Mouse (Mus musculus): ENCODE data around the gene Egln2.

The Egln2 gene

DNA sequence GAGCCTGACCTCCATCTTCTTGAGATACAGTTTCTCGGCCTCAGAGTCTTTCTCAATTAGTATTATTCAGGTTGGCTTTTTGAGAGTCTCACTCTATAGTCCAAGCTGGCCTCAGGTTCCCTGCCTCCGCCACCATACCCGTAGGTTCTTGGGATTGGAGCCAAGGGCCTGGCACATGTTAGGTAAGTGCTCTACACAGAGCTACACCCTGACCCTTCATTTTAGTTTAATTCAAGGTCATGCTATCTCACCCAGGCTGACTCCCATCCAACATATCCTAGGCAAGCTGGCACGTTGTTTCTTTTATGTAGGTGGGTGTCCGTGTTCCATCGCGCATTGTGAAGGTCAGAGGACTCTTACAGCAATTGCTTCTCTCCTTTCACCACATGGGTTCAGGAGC lies 8.3 kb upstream of the Egln2 start:
- no peak for DNase-seq

GRCm38 (mm10) chr7:27174496-27174895 lies 7.9 kb upstream of the Egln2 start:
- no peak for DNase-seq

DNA sequence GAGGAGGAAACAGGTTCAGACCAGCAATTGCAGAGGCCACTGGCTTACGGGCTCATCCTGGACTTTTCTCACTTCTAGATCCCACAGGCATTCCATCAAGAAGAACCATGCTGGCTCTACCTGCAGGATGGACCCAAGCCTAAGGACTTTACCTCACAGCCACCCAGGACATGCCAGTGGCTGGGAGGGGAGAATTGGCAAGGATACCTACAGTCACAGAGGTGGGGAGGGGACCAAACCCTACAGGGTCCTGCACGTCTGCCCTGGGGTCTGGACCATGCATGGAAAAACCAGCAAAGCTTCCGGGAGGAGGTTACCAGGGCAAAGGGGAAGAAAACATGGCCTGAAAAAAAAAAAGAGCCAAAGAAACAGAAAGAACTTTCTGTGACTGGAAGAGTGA lies 4.4 kb upstream of the Egln2 start:
- no peak for DNase-seq

DNA sequence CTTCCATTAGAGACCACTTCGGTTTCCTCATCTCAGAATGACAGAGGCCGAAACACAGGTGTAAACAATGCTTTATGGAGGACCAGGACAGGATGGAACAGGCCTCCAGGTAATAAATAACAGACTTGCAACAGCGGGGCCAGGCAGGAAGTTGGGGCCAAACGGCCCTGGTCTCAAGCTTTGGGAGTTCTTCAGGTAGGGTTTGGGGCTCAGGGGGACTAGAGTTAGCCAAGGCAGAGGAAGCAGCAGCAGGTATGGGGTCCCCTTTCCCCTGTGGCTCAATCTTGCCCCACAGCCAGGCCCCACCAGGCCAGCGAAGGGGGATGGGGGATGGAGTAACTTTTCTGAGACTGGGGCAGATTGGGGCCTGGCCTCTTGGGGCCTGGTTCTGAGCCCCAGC lies 1.8 kb upstream of the Egln2 start:
- DNase-seq, result no peak

DNA sequence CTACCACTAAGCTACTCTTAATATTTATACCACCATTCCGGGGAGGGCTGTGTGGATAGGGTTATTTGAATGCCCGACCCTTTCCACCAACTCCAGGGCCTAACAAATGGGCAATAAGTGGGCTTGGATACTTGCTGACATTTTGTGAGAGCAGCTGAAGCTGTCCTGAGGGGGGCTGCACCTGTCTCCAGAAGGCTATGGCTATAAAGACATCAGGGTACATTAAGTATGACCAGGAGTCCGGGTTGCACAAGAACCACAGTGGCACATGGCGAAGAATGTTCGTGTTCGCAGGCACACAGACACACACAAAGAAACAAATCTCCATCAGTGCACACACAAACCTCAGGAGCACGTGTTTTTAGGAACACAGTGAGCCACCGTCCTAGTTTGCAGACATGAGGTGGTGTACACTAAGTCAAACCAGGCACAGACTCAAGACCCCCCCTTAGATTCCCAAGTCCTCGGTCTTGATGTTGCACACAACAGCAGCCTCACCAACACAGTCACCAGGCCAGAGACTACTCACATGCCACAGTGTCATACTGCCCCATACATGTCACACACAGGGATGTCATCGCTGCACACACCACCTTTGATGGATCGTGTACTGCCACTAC lies 983 bp upstream of the Egln2 start:
- DNase-seq, result no peak

- peak; percentile 93 for DNase-seq
These were observed 381 bp downstream of the Egln2 start for GRCm38 (mm10) chr7:27166229-27166613.

GRCm38 (mm10) chr7:27165696-27166095 lies 906 bp downstream of the Egln2 start:
- DNase-seq, result no peak

- peak; percentile 50 for DNase-seq
These were observed 1.5 kb downstream of the Egln2 start for GRCm38 (mm10) chr7:27165007-27165655.

- DNase-seq, result no peak
These were observed 2.3 kb downstream of the Egln2 start for GRCm38 (mm10) chr7:27164112-27164947.

GRCm38 (mm10) chr7:27163450-27163805 lies 3.2 kb downstream of the Egln2 start:
- DNase-seq, result no peak

- no peak for DNase-seq
These were observed 3.7 kb downstream of the Egln2 start for GRCm38 (mm10) chr7:27162780-27163449.

DNA sequence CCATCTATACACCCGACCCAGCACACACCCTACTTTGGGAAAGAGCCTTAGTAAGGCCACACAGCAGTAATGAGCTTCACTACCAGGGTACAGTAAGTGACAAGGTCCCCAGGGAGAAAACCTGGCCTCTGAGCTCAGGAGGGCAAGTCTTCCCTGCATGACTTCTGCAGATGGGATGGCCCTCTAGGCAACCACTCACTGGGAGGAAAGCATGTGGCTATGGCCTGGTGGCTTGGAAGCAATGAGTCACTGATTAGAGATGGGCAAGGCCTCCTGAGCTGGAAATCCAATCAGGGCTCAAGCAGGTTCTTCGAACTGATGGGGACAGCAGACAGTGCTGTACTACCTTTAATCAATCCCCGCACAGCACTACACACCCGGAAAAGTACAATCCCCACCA lies 4.9 kb downstream of the Egln2 start:
- DNase-seq, result no peak

DNA sequence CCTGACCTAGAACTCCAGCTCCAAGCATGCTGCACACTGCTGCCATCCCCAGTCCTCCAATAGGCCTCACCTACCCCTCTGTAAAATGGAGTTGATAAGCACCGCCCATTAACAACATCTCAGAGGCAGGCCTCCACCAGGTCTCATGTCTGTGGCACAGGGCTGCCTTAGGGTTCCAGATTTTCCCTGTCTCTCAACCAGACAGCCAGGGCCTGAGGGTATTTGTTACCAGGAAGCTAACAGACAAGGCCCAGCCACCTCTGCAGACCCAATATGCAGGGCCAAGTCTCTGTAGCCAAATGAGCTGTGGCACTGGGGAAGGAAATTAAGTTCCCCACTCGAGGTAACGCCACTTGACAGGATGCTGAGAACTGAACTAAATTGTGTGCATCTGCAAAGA lies 5.7 kb downstream of the Egln2 start:
- DNase-seq, result no peak

GRCm38 (mm10) chr7:27159882-27160281 lies 6.7 kb downstream of the Egln2 start:
- peak; percentile 94 for DNase-seq

DNA sequence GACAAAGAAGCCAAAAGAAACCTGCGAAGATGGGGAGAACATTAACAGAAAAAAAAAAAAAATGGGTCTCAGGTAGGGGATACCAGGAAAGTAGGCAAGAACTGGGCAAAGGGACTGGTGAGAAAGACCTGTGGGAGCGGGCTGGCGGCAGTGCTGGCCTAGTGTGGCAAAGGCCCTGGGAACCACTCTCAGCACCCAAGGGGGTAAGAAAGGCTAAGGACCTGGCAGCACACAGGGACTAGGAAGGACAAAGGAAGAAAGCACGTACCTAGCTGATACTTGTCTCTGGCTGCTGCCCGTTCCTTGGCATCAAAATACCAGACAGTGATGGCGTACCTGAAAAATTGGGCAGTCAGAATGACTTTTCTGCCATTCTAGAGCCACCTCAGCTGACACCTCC lies 7.3 kb downstream of the Egln2 start:
- no peak for DNase-seq

GRCm38 (mm10) chr7:27158171-27158570 lies 8.4 kb downstream of the Egln2 start:
- DNase-seq, result no peak

- no peak for DNase-seq
These were observed 10.6 kb downstream of the Egln2 start for GRCm38 (mm10) chr7:27156005-27156404.

DNA sequence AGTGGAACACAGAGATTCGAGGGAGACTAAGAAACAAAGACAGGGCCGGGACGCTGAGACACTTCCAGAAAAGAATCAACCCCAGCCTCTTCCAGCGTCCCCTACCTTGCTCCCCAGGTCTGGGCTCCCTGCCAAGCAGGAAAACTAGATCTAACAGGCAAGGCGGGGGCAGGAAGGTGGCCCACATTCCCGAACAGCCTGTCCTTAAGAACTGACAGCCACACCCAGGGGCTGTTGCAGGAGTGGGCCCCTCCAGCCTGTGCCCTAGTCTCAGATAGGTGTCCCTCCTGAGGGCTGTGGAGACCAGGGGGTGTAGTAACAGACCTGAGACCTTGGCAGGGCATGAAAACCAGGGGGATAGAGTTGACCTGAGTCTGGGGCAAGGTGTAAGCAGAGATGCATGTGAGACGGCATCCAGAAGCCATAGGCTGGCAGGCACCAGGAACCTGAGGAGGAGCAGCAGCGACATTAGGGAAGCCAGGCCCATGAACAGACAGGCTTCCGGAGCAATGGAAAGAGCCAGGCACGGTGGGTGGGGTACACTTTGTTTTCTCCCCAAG lies 13.3 kb downstream of the Egln2 start, which contains the start of gene Cyp2t4:
Cyp2t4 (plus strand) TSS at position 510 of the 560 bp plus-strand sequence.
- DNase-seq, result no peak

GRCm38 (mm10) chr7:27136410-27136996 lies 30.1 kb downstream of the Egln2 start:
- DNase-seq, result no peak

DNA sequence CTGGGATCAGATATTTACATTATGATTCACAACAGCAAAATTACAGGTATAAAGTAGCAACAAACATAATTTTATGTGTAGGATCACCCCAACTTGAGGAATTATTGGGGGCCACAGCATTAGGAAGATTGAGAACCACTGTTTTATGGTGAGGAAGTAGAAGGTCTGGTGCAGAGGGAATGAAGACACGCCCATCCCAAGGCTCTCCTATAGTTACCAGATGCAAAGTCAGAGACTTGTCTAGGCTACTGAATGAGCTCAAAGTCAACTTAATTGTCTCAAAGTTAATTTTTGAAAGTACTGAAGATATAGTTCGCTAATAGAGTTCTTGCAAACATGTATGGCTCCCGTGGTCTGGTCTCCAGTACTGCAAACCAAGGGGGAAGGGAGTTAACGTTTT lies 32.8 kb downstream of the Egln2 start:
- DNase-seq, result no peak

GRCm38 (mm10) chr7:27133156-27133555 lies 33.4 kb downstream of the Egln2 start:
- DNase-seq, result no peak

GRCm38 (mm10) chr7:27132588-27132987 lies 34.0 kb downstream of the Egln2 start:
- peak; percentile 69 for DNase-seq

GRCm38 (mm10) chr7:27131387-27131786 lies 35.2 kb downstream of the Egln2 start:
- no peak for DNase-seq
